Comparison of ENCODE assay signal across 12 mouse cellular contexts in the genomic region with DNA sequence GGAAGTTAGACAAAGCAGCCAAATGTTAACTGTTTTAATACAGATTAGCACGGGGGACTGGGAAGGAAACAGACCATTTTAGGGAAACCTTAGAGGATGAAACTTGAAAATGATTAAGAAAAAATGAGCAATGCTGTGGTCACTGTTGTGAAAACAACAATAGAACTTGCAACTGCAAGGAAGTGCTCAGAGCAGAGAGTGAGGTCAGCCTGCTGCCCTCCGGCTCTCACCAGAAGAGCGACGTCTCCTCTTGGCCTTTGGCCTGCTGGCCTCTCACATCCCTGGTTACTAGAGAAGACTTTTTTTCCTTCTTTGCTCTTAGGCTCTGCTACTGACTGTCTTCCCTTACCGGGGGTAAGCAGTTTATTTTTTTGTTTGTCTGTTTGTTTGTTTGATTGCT.
"Had no signal": no experiment of that assay in that cellular context is flagged by ENCODE, and none has a peak within 500 bp of the region (broad histone marks: within the 10 kb centered on the region; RNA-seq: fewer than 3 reads in every experiment).

No protein-coding gene starts in this region.

- H3K9me3 ChIP-seq: limb, embryonic 15.5 days; midbrain, embryonic 15.5 days; neural tube, embryonic 13.5 days had no signal

- H3K9ac ChIP-seq: limb, embryonic 15.5 days; liver, embryonic 14.5 days; midbrain, embryonic 15.5 days; neural tube, embryonic 13.5 days had no signal

- DNase-seq: kidney, adult 11 months; lung, adult 18-20 months; retina, postnatal 1 day; right cerebral cortex, postnatal 4 days; spleen, adult 18-20 months; thymus, adult 18-20 months; thymus, postnatal 25 days had no signal

- H3K36me3 ChIP-seq: midbrain, embryonic 15.5 days had no signal

- H3K4me3 ChIP-seq: left cerebral cortex, adult 2 months; limb, embryonic 15.5 days; midbrain, embryonic 15.5 days; neural tube, embryonic 13.5 days had no signal

- H3K4me2 ChIP-seq: limb, embryonic 15.5 days; midbrain, embryonic 15.5 days; neural tube, embryonic 13.5 days had no signal

- H3K27me3 ChIP-seq: limb, embryonic 15.5 days; midbrain, embryonic 15.5 days; neural tube, embryonic 13.5 days had no signal

- H3K27ac ChIP-seq: left cerebral cortex, adult 2 months; limb, embryonic 15.5 days; liver, embryonic 14.5 days; midbrain, embryonic 15.5 days; neural tube, embryonic 13.5 days had no signal
